Mouse (Mus musculus): ENCODE results near the gene 1700029F12Rik.

DNA sequence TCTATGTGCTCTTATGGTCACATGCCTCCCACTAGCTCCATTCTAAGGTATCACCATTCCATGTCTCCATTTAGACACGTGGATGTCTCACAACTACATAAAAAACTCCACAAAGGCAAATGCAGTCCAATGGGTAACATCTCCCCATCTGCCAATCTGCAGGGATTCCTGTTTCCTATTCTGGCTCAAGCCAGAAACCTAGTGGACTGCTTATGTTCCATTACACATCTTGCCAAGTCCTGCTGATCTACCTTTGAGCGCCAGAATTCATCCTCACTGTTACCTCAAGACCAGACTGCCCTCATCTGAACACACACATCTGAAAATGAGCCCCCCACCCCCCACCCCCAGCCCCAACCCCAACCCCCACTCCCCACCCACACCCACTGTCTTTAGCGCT, 28.0 kb upstream of the 1700029F12Rik start:
- TF ChIP-seq CTCF (IDR thresholded peaks at IDR 0.05; ENCODE audit: extremely low read depth, insufficient read length, insufficient replicate concordance, low read depth, low read length), result no peak
- TF ChIP-seq POLR2A (IDR thresholded peaks at IDR 0.05; ENCODE audit: low read depth, low read length), result no peak

All from small intestine, adult 2 months (tissue).